In the genomic region with DNA sequence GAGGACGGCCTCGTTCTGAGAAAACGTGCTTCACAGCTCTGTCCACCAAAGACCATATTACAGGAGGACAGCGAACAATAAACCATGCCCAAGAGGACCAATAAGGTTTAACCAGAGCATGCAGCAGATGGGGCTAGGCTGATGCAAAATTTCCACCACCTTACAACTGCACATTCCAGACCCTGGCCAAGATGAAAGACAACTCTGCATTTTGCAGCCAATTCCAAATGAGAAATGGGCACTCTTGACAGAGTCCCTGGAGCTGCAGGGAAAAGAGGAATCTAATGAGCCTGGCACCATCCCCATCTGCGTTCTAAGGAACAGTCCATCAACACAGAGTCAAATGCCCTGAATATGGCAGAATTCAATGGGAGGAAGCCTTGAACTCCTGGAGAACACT, we compare ENCODE assay signal across 29 mouse cellular contexts.
DNase-seq lines count a peak whose midpoint lies in the region; ATAC-seq and TF ChIP-seq lines count a peak whose summit lies in the region.
"Had no signal": no experiment of that assay in that cellular context is flagged by ENCODE, and none has a peak within 500 bp of the region (broad histone marks: within the 10 kb centered on the region; RNA-seq: fewer than 3 reads in every experiment).

No protein-coding gene starts in this region.

- no peak for TF ChIP-seq CTCF in brain, embryonic 14.5 days (IDR thresholded peaks at IDR 0.05; ENCODE audit: borderline replicate concordance, extremely low read depth, insufficient read depth, insufficient read length)
- no peak for TF ChIP-seq CTCF in forebrain, postnatal 0 days (IDR thresholded peaks at IDR 0.05; ENCODE audit: low read depth)

- H3K9me3 ChIP-seq in forebrain, embryonic 15.5 days, result no peaks in the 10 kb centered on the region
- no peaks in the 10 kb centered on the region for H3K9me3 ChIP-seq in forebrain, embryonic 10.5 days
- no peaks in the 10 kb centered on the region for H3K9me3 ChIP-seq in limb, embryonic 13.5 days
- no peaks in the 10 kb centered on the region for H3K9me3 ChIP-seq in limb, embryonic 10.5 days (replicated peaks)
- no peaks in the 10 kb centered on the region for H3K9me3 ChIP-seq in forebrain, postnatal 0 days (ENCODE audit: low read length)
- H3K9me3 ChIP-seq: midbrain, embryonic 15.5 days had no signal

- H3K4me2 ChIP-seq in forebrain, embryonic 15.5 days (replicated peaks), result no peak overlapping the region
- H3K4me2 ChIP-seq in limb, embryonic 13.5 days (replicated peaks), result no peak overlapping the region
- no peak overlapping the region for H3K4me2 ChIP-seq in forebrain, postnatal 0 days (ENCODE audit: low read depth)
- H3K4me2 ChIP-seq: midbrain, embryonic 15.5 days had no signal

- no peak for TF ChIP-seq POLR2A in brain, embryonic 14.5 days (IDR thresholded peaks at IDR 0.05; ENCODE audit: borderline replicate concordance, extremely low read depth, insufficient read depth, insufficient read length, poor library complexity, severe bottlenecking)

- no peak for DNase-seq in forebrain, embryonic 10.5 days (ENCODE audit: extremely low spot score, low spot score)
- DNase-seq in limb, embryonic 10.5 days (ENCODE audit: low spot score), result no peak
- DNase-seq in brain, embryonic 14.5 days (ENCODE audit: low read depth), result peak; percentile 72
- DNase-seq in forebrain, postnatal 0 days, result no peak
- no peak for DNase-seq in frontal cortex, postnatal 10 days (ENCODE audit: low spot score in 2 of 2)
- no peak for DNase-seq in ovary, postnatal 14 days (ENCODE audit: low spot score)
- DNase-seq: adrenal gland, adult 8-10 months; B cell, adult 2 months; cerebellum, adult 8-10 months; gastrocnemius, adult 2 months; gastrocnemius, postnatal 36 days; kidney, adult 9 months; kidney, postnatal 10 days; layer of hippocampus, postnatal 36 days; left cerebral cortex, postnatal 4 days; liver; lung, adult 2 months; lung, postnatal 10 days; right cerebral cortex, postnatal 25 days; thymus, postnatal 14 days had no signal

- no peak overlapping the region for H3K4me3 ChIP-seq in forebrain, embryonic 15.5 days
- no peak overlapping the region for H3K4me3 ChIP-seq in forebrain, embryonic 10.5 days
- no peak overlapping the region for H3K4me3 ChIP-seq in limb, embryonic 13.5 days
- no peak overlapping the region for H3K4me3 ChIP-seq in limb, embryonic 10.5 days
- H3K4me3 ChIP-seq in forebrain, postnatal 0 days (ENCODE audit: low read depth, low read length), result no peak overlapping the region
- H3K4me3 ChIP-seq: erythroblast, embryonic 14.5 days; gastrocnemius, adult 2 months; midbrain, embryonic 15.5 days; myocyte had no signal

- H3K36me3 ChIP-seq in forebrain, embryonic 15.5 days, result no peaks in the 10 kb centered on the region
- H3K36me3 ChIP-seq in forebrain, embryonic 10.5 days (replicated peaks), result no peaks in the 10 kb centered on the region
- H3K36me3 ChIP-seq in limb, embryonic 13.5 days, result no peaks in the 10 kb centered on the region
- no peaks in the 10 kb centered on the region for H3K36me3 ChIP-seq in limb, embryonic 10.5 days
- no peaks in the 10 kb centered on the region for H3K36me3 ChIP-seq in forebrain, postnatal 0 days (ENCODE audit: insufficient read depth)
- H3K36me3 ChIP-seq: midbrain, embryonic 15.5 days had no signal

- no peak overlapping the region for H3K9ac ChIP-seq in forebrain, embryonic 15.5 days (replicated peaks)
- no peak overlapping the region for H3K9ac ChIP-seq in limb, embryonic 13.5 days
- H3K9ac ChIP-seq in forebrain, postnatal 0 days, result no peak overlapping the region
- H3K9ac ChIP-seq: liver, embryonic 14.5 days; midbrain, embryonic 15.5 days had no signal

- peak; percentile 48 for ATAC-seq in forebrain, embryonic 15.5 days (replicated peaks)
- peak; percentile 32; the same call in 1 of the 2 replicates for ATAC-seq in limb, embryonic 13.5 days (ENCODE audit: low FRiP score, low read depth)
- ATAC-seq in forebrain, postnatal 0 days, result 0 out of 2 replicates have a peak, but pooled peaks have one; percentile 12
- ATAC-seq: activated CD4-positive, CD25-positive, alpha-beta regulatory T cell, adult 4 months; intestine, postnatal 0 days; midbrain, embryonic 15.5 days had no signal

- 0 out of 2 replicates have a peak, but pooled peaks cover 6% of the 10 kb centered on the region for H3K27me3 ChIP-seq in forebrain, embryonic 15.5 days
- no peaks in the 10 kb centered on the region for H3K27me3 ChIP-seq in forebrain, embryonic 10.5 days (ENCODE audit: poor library complexity, severe bottlenecking)
- no peaks in the 10 kb centered on the region for H3K27me3 ChIP-seq in limb, embryonic 13.5 days
- no peaks in the 10 kb centered on the region for H3K27me3 ChIP-seq in limb, embryonic 10.5 days (ENCODE audit: low read depth, poor library complexity, severe bottlenecking)
- H3K27me3 ChIP-seq in forebrain, postnatal 0 days (ENCODE audit: insufficient read depth, low read length), result peaks cover 4% of the 10 kb centered on the region; the same call in 1 of the 2 replicates
- H3K27me3 ChIP-seq: midbrain, embryonic 15.5 days had no signal

- H3K4me1 ChIP-seq in forebrain, embryonic 15.5 days, result peaks cover 11% of the 10 kb centered on the region; the same call in 1 of the 2 replicates
- no peaks in the 10 kb centered on the region for H3K4me1 ChIP-seq in forebrain, embryonic 10.5 days
- peaks cover 17% of the 10 kb centered on the region for H3K4me1 ChIP-seq in limb, embryonic 13.5 days
- H3K4me1 ChIP-seq in limb, embryonic 10.5 days, result peaks cover 9% of the 10 kb centered on the region; the same call in 1 of the 2 replicates
- H3K4me1 ChIP-seq in forebrain, postnatal 0 days (ENCODE audit: insufficient read depth), result no peaks in the 10 kb centered on the region

- no peak overlapping the region for H3K27ac ChIP-seq in forebrain, embryonic 15.5 days (replicated peaks)
- no peak overlapping the region for H3K27ac ChIP-seq in forebrain, embryonic 10.5 days
- H3K27ac ChIP-seq in limb, embryonic 13.5 days, result no peak overlapping the region
- no peak overlapping the region for H3K27ac ChIP-seq in limb, embryonic 10.5 days
- H3K27ac ChIP-seq in forebrain, postnatal 0 days (ENCODE audit: low read depth, low read length), result no peak overlapping the region
- H3K27ac ChIP-seq: gastrocnemius, adult 2 months; liver, embryonic 14.5 days; macrophage; midbrain, embryonic 15.5 days had no signal

- WGBS in forebrain, embryonic 15.5 days, result 35% methylated on average over 5 of the region's 5 CpGs
- 80% methylated on average over 5 of the region's 5 CpGs for WGBS in forebrain, embryonic 10.5 days
- WGBS in limb, embryonic 13.5 days, result 49% methylated on average over 5 of the region's 5 CpGs
- 79% methylated on average over 5 of the region's 5 CpGs for WGBS in limb, embryonic 10.5 days
- 36% methylated on average over 5 of the region's 5 CpGs for WGBS in forebrain, postnatal 0 days
